Mouse (Mus musculus): ENCODE results near the gene Cabp1.

DNA sequence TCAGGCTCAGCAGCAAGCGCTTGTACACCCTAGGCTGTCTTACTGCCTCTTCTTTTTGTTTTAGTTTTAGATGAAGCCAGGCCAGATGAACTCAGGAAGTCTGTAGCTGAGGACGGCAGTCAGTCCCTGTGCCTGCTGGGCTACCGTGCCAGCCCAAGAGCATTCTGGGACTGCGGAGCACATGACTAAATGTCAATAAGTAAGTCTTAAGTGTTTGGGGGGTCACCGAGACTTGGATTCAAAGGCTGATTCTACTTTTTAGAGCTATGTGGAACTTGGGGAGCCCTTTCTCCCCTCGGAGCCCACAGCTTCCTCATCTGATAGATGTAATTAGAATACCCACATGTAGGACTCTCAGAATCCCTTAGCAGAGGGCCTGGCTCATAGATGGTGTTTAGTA, 33.5 kb downstream of the Cabp1 start:
- TF ChIP-seq POLR2A (IDR thresholded peaks at IDR 0.05; ENCODE audit: low read depth, low read length) = no peak
- TF ChIP-seq CTCF (IDR thresholded peaks at IDR 0.05; ENCODE audit: extremely low read depth, insufficient read length, insufficient replicate concordance, low read depth, low read length) = no peak

All from small intestine, adult 2 months (tissue).